Mouse (Mus musculus): ENCODE data around the gene Tnfrsf22. TPM values are rescaled to one million over a fixed set of nuclear protein-coding genes. Genes with fewer than 3 reads are reported as not detected.

Gene Tnfrsf22
- polyA plus RNA-seq, 1 experiment from 2014 or later, result 1.3 TPM

- no peak overlapping the region for H3K27ac ChIP-seq (ENCODE audit: low read depth)
- H3K4me3 ChIP-seq (ENCODE audit: low read depth, low read length), result no peak overlapping the region
- DNase-seq (no peak), ATAC-seq (no peak)
- H3K4me1 ChIP-seq (ENCODE audit: insufficient read depth), result no peaks in the 10 kb centered on the region
- H3K9me3 ChIP-seq (ENCODE audit: low read length), result 0 out of 2 replicates have a peak, but pooled peaks cover 4% of the 10 kb centered on the region
- TF ChIP-seq CTCF (IDR thresholded peaks at IDR 0.05; ENCODE audit: low read depth), result no peak
- TF ChIP-seq EP300 (IDR thresholded peaks at IDR 0.05; ENCODE audit: low read depth), result no peak
- H3K27me3 ChIP-seq (ENCODE audit: insufficient read depth, low read length), result no peaks in the 10 kb centered on the region
- H3K9ac ChIP-seq (replicated peaks), result no peak overlapping the region
- no peaks in the 10 kb centered on the region for H3K36me3 ChIP-seq (replicated peaks; ENCODE audit: insufficient read depth, low read length)
- H3K4me2 ChIP-seq (ENCODE audit: low read depth, low read length), result no peak overlapping the region
- 91% methylated on average over 1 of the region's 1 CpGs for WGBS (ENCODE audit: insufficient replicate concordance)
Measured at GRCm38 (mm10) chr7:143636674-143637073, 12.8 kb downstream of the Tnfrsf22 start.

- Histone ChIP-seq H3K4me2 (ENCODE audit: low read depth, low read length) (no peak overlapping the region), H3K9me3 (ENCODE audit: low read length) (0 out of 2 replicates have a peak, but pooled peaks cover 4% of the 10 kb centered on the region), H3K9ac (replicated peaks) (no peak overlapping the region), H3K4me3 (ENCODE audit: low read depth, low read length) (no peak overlapping the region), H3K27me3 (ENCODE audit: insufficient read depth, low read length) (no peaks in the 10 kb centered on the region), H3K36me3 (replicated peaks; ENCODE audit: insufficient read depth, low read length) (no peaks in the 10 kb centered on the region), H3K27ac (ENCODE audit: low read depth) (no peak overlapping the region), H3K4me1 (ENCODE audit: insufficient read depth) (0 out of 2 replicates have a peak, but pooled peaks cover 2% of the 10 kb centered on the region)
- 62% methylated on average over 2 of the region's 2 CpGs for WGBS (ENCODE audit: insufficient replicate concordance)
- TF ChIP-seq EP300 (IDR thresholded peaks at IDR 0.05; ENCODE audit: low read depth), result no peak
- TF ChIP-seq CTCF (IDR thresholded peaks at IDR 0.05; ENCODE audit: low read depth), result no peak
- DNase-seq (no peak), ATAC-seq (no peak)
Measured at GRCm38 (mm10) chr7:143631503-143631902, 18.0 kb downstream of the Tnfrsf22 start.

- no peak for DNase-seq
- WGBS (ENCODE audit: insufficient replicate concordance), result 26% methylated on average over 1 of the region's 1 CpGs
- H3K4me1 ChIP-seq (ENCODE audit: insufficient read depth), result 0 out of 2 replicates have a peak, but pooled peaks cover 2% of the 10 kb centered on the region
Measured at GRCm38 (mm10) chr7:143629501-143629900, 20.0 kb downstream of the Tnfrsf22 start.

GRCm38 (mm10) chr7:143628540-143628939 lies 20.9 kb downstream of the Tnfrsf22 start, which contains the start of gene Tnfrsf26:
TSS of gene Tnfrsf26 (minus strand) at chr7:143628722.
- ATAC-seq (no peak), DNase-seq (no peak)
- WGBS (ENCODE audit: insufficient replicate concordance), result 53% methylated on average over 1 of the region's 1 CpGs
- 0 out of 2 replicates have a peak, but pooled peaks cover 2% of the 10 kb centered on the region for H3K4me1 ChIP-seq (ENCODE audit: insufficient read depth)
- TF ChIP-seq CTCF (IDR thresholded peaks at IDR 0.05; ENCODE audit: low read depth) (no peak), EP300 (IDR thresholded peaks at IDR 0.05; ENCODE audit: low read depth) (no peak)
- H3K27me3 ChIP-seq (ENCODE audit: insufficient read depth, low read length), result no peaks in the 10 kb centered on the region
- 0 out of 2 replicates have a peak, but pooled peaks cover 4% of the 10 kb centered on the region for H3K9me3 ChIP-seq (ENCODE audit: low read length)
- H3K4me2 ChIP-seq (ENCODE audit: low read depth, low read length), result peak within 1 kb of the TSS; percentile 44
- H3K4me3 ChIP-seq (ENCODE audit: low read depth, low read length), result peak within 1 kb of the TSS; percentile 9
- H3K36me3 ChIP-seq (replicated peaks; ENCODE audit: insufficient read depth, low read length), result no peaks in the 10 kb centered on the region
- peak within 1 kb of the TSS; percentile 76 for H3K27ac ChIP-seq (ENCODE audit: low read depth)
- H3K9ac ChIP-seq (replicated peaks), result no peak within 1 kb of the TSS

More at GRCm38 (mm10) chr7:143629501-143629900, 20.0 kb downstream of the Tnfrsf22 start:
- no peak overlapping the region for H3K4me2 ChIP-seq (ENCODE audit: low read depth, low read length)
- ATAC-seq, result no peak
- no peak overlapping the region for H3K27ac ChIP-seq (ENCODE audit: low read depth)
- H3K36me3 ChIP-seq (replicated peaks; ENCODE audit: insufficient read depth, low read length), result no peaks in the 10 kb centered on the region
- H3K9me3 ChIP-seq (ENCODE audit: low read length), result 0 out of 2 replicates have a peak, but pooled peaks cover 4% of the 10 kb centered on the region
- no peak overlapping the region for H3K4me3 ChIP-seq (ENCODE audit: low read depth, low read length)
- TF ChIP-seq EP300 (IDR thresholded peaks at IDR 0.05; ENCODE audit: low read depth), result no peak
- TF ChIP-seq CTCF (IDR thresholded peaks at IDR 0.05; ENCODE audit: low read depth), result no peak
- no peak overlapping the region for H3K9ac ChIP-seq (replicated peaks)
- H3K27me3 ChIP-seq (ENCODE audit: insufficient read depth, low read length), result no peaks in the 10 kb centered on the region

- Histone ChIP-seq H3K4me2 (ENCODE audit: low read depth, low read length) (peak overlapping the region; percentile 44), H3K9me3 (ENCODE audit: low read length) (no peaks in the 10 kb centered on the region), H3K9ac (replicated peaks) (no peak overlapping the region), H3K27me3 (ENCODE audit: insufficient read depth, low read length) (no peaks in the 10 kb centered on the region), H3K27ac (ENCODE audit: low read depth) (peak overlapping the region; percentile 76), H3K4me3 (ENCODE audit: low read depth, low read length) (peak overlapping the region; percentile 9), H3K36me3 (replicated peaks; ENCODE audit: insufficient read depth, low read length) (no peaks in the 10 kb centered on the region), H3K4me1 (ENCODE audit: insufficient read depth) (0 out of 2 replicates have a peak, but pooled peaks cover 2% of the 10 kb centered on the region)
- TF ChIP-seq CTCF (IDR thresholded peaks at IDR 0.05; ENCODE audit: low read depth) (no peak), EP300 (IDR thresholded peaks at IDR 0.05; ENCODE audit: low read depth) (no peak)
- 17% methylated on average over 10 of the region's 10 CpGs for WGBS (ENCODE audit: insufficient replicate concordance)
- ATAC-seq, result peak; percentile 55; the same call in 1 of the 2 replicates
- DNase-seq, result no peak
Measured at GRCm38 (mm10) chr7:143627555-143628286, 21.7 kb downstream of the Tnfrsf22 start.

GRCm38 (mm10) chr7:143626178-143626577 lies 23.3 kb downstream of the Tnfrsf22 start:
- Histone ChIP-seq H3K9me3 (ENCODE audit: low read length) (no peaks in the 10 kb centered on the region), H3K4me3 (ENCODE audit: low read depth, low read length) (no peak overlapping the region), H3K27ac (ENCODE audit: low read depth) (no peak overlapping the region), H3K4me1 (ENCODE audit: insufficient read depth) (0 out of 2 replicates have a peak, but pooled peaks cover 2% of the 10 kb centered on the region), H3K36me3 (replicated peaks; ENCODE audit: insufficient read depth, low read length) (no peaks in the 10 kb centered on the region), H3K4me2 (ENCODE audit: low read depth, low read length) (0 out of 2 replicates have a peak overlapping the region, but pooled peaks have one; percentile 1), H3K9ac (replicated peaks) (no peak overlapping the region), H3K27me3 (ENCODE audit: insufficient read depth, low read length) (no peaks in the 10 kb centered on the region)
- DNase-seq (no peak), ATAC-seq (no peak)
- WGBS (ENCODE audit: insufficient replicate concordance), result 47% methylated on average over 2 of the region's 2 CpGs
- TF ChIP-seq CTCF (IDR thresholded peaks at IDR 0.05; ENCODE audit: low read depth) (no peak), EP300 (IDR thresholded peaks at IDR 0.05; ENCODE audit: low read depth) (no peak)
